Mouse (Mus musculus) CH12.LX (cell line): ENCODE data around the gene Gtf2h1. TPM values are rescaled to one million over a fixed set of nuclear protein-coding genes. Genes with fewer than 3 reads are reported as not detected.

ENCODE experiments used
- DNase-seq: peaks from one replicate; pipeline ENCODE4 v3.0.0-alpha.2; 2013; ENCODE audit errors: extremely low read depth
- H3K27ac ChIP-seq: 2 replicates; pipeline ENCODE4 v1.5.1; 2012; ENCODE audit warnings: low read depth, mild to moderate bottlenecking, control low read depth, moderate library complexity; ENCODE audit not compliant: insufficient read depth
- H3K27me3 ChIP-seq: replicated peaks from 2 replicates; pipeline ENCODE3; 2012; ENCODE audit warnings: inconsistent platforms
- H3K36me3 ChIP-seq, 2 experiments: replicated peaks in 1 of 2; 2 replicates each; pipeline versions ENCODE3 to v1.6.1; 2012; ENCODE audit warnings: inconsistent platforms in 1 of 2, low read length in 1 of 2, mild to moderate bottlenecking in 1 of 2, mixed read lengths in 1 of 2, moderate library complexity in 1 of 2; ENCODE audit not compliant: control insufficient read depth in 1 of 2, insufficient read depth in 1 of 2
- H3K4me1 ChIP-seq, 2 experiments: 2 replicates each; pipeline ENCODE4 v1.6.1; 2012; ENCODE audit warnings: inconsistent platforms in 1 of 2, moderate library complexity in 1 of 2; ENCODE audit not compliant: insufficient read depth in 2 of 2, control insufficient read depth in 1 of 2
- H3K4me2 ChIP-seq: 2 replicates; pipeline ENCODE4 v1.6.1; 2012; ENCODE audit warnings: low read depth, mild to moderate bottlenecking, control low read depth; ENCODE audit not compliant: poor library complexity, insufficient read depth, severe bottlenecking
- H3K4me3 ChIP-seq, 3 experiments: fragments of 150-350 bp in 1 of 3; sonication (generic) in 1 of 3; replicated peaks in 1 of 3; 2 replicates each; pipeline versions ENCODE3 to v1.5.1; 2011 to 2012; ENCODE audit warnings: low read depth in 2 of 3, low read length in 2 of 3, mild to moderate bottlenecking in 2 of 3, moderate library complexity in 2 of 3, control low read depth in 1 of 3, improper control_type of control experiment in 1 of 3, inconsistent platforms in 1 of 3, mixed read lengths in 1 of 3; ENCODE audit not compliant: poor library complexity in 1 of 3
- H3K79me2 ChIP-seq: replicated peaks from 2 replicates; pipeline ENCODE4 v1.6.1; 2012; ENCODE audit warnings: mild to moderate bottlenecking, moderate library complexity; ENCODE audit not compliant: control insufficient read depth, poor library complexity, insufficient read depth, severe bottlenecking; ENCODE audit errors: extremely low read depth
- H3K9ac ChIP-seq: 2 replicates; pipeline ENCODE4 v1.6.1; 2012; ENCODE audit warnings: low read depth, mild to moderate bottlenecking, control low read depth, moderate library complexity; ENCODE audit not compliant: insufficient read depth
- H3K9me3 ChIP-seq: replicated peaks from 2 replicates; pipeline ENCODE3; 2012; ENCODE audit warnings: low read length, inconsistent platforms, mixed read lengths
- BHLHE40 ChIP-seq: IDR thresholded peaks from 2 replicates; pipeline ENCODE4 v1.6.1; 2011; ENCODE audit warnings: mild to moderate bottlenecking, low read depth, low read length, improper control_type of control experiment
- CHD1 ChIP-seq: IDR thresholded peaks from 2 replicates; pipeline ENCODE4 v1.6.1; 2012; ENCODE audit warnings: low read depth, low read length, improper control_type of control experiment, inconsistent platforms
- CTCF ChIP-seq, 2 experiments: IDR thresholded peaks in 1 of 2; conservative IDR thresholded peaks in 1 of 2; 2 replicates each; pipeline ENCODE4 v1.5.1; 2011 to 2012; ENCODE audit warnings: low read depth in 2 of 2, low read length in 2 of 2, improper control_type of control experiment in 1 of 2, inconsistent platforms in 1 of 2, mild to moderate bottlenecking in 1 of 2, moderate library complexity in 1 of 2
- EP300 ChIP-seq: IDR thresholded peaks from 2 replicates; pipeline ENCODE4 v1.6.1; 2011; ENCODE audit warnings: low read length, improper control_type of control experiment
- GABPA ChIP-seq: IDR thresholded peaks from 2 replicates; pipeline ENCODE4 v1.6.1; 2012; ENCODE audit warnings: low read depth, low read length, improper control_type of control experiment, inconsistent platforms; ENCODE audit not compliant: insufficient replicate concordance
- IRF4 ChIP-seq: IDR thresholded peaks from 2 replicates; pipeline ENCODE4 v1.6.1; 2014; ENCODE audit warnings: low read depth, mild to moderate bottlenecking, inconsistent platforms, low read length, improper control_type of control experiment
- MAX ChIP-seq: IDR thresholded peaks from 2 replicates; pipeline ENCODE4 v1.6.1; 2011; ENCODE audit warnings: low read length, improper control_type of control experiment
- MAZ ChIP-seq: IDR thresholded peaks from 2 replicates; pipeline ENCODE4 v1.6.1; 2012; ENCODE audit warnings: low read depth, mild to moderate bottlenecking, inconsistent platforms, low read length, improper control_type of control experiment, moderate library complexity
- NRF1 ChIP-seq: IDR thresholded peaks from 2 replicates; pipeline ENCODE4 v1.6.1; 2014; ENCODE audit warnings: low read depth, mild to moderate bottlenecking, inconsistent platforms, low read length, improper control_type of control experiment, moderate library complexity
- PAX5 ChIP-seq: IDR thresholded peaks from 2 replicates; pipeline ENCODE4 v1.6.1; 2012; ENCODE audit warnings: low read length, inconsistent platforms, mixed read lengths
- POLR2A ChIP-seq: IDR thresholded peaks from 2 replicates; pipeline ENCODE4 v1.6.1; 2011; ENCODE audit warnings: low read depth, mild to moderate bottlenecking, improper control_type of control experiment, low read length
- SIN3A ChIP-seq: IDR thresholded peaks from 2 replicates; pipeline ENCODE4 v1.6.1; 2012; ENCODE audit warnings: low read length, improper control_type of control experiment, inconsistent platforms
- USF1 ChIP-seq: IDR thresholded peaks from 2 replicates; pipeline ENCODE4 v1.6.1; 2014; ENCODE audit warnings: low read depth, mild to moderate bottlenecking, inconsistent platforms, low read length, improper control_type of control experiment
- ZNF384 ChIP-seq: IDR thresholded peaks from 2 replicates; pipeline ENCODE4 v1.6.1; 2012; ENCODE audit warnings: low read depth, low read length, improper control_type of control experiment, inconsistent platforms
- dilution Hi-C: fragments of 300-500 bp; cut with MboI; formaldehyde crosslinking; loops from 2 replicates; pipeline ENCODE4 v1.14.3; 2020; ENCODE audit warnings: low sequenced_read_pairs; ENCODE audit not compliant: extremely low pct_unique_long_range_greater_than_20kb, extremely low pct_ligation_motif_present
- in situ Hi-C: fragments of 300-500 bp; cut with MboI; formaldehyde crosslinking; loops from 3 replicates; pipeline ENCODE4 v1.14.3; 2019; ENCODE audit warnings: low sequenced_read_pairs, low pct_ligation_motif_present, low pct_unique_long_range_greater_than_20kb, mixed read lengths
- polyA plus RNA-seq: library from polyadenylated mRNA; unstranded; fragments of >175 nt; gene quantifications from 2 replicates; pipeline ENCODE4 v1.2.1, GENCODE M21; 2012; ENCODE audit warnings: low read depth; ENCODE audit not compliant: insufficient read length
- total RNA-seq, 2 experiments: library from RNA; depleted of rRNA; stranded (reverse); fragments of 300-350 nt in 1 of 2; fragments of >200 nt in 1 of 2; gene quantifications; 2 replicates each; pipeline ENCODE4 v1.2.3; 2012 to 2014

Gtf2h1 gene
- total and polyA plus RNA-seq, 3 experiments = 79.2 to 172 (median 161) TPM

DNA sequence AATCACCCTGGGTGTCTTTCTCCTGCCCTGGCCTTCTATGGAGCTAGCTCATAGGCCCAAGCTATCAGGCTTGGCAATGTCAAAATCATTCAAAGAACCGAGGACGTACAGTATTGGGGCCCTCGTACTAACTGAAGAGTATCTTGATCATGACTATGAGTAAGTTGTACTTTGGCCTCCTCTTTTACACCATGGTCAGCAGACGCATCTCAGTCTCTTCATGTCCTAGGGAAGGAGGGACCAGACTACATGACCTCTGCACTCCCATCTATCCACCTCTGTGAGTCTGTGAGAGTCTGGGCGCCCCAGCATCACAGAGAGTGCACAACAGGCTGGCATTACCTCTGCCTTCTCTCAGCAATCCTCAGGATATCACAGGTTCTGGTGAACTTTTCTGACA, 33.3 kb upstream of the Gtf2h1 start:
- Histone ChIP-seq H3K9me3 (no peaks in the 10 kb centered on the region), H3K27ac (no peak overlapping the region), H3K79me2 (no peaks in the 10 kb centered on the region), H3K9ac (no peak overlapping the region), H3K4me1 (no peaks in the 10 kb centered on the region), H3K4me2 (no peak overlapping the region), H3K36me3 (peaks cover 41 to 83% of the 10 kb centered on the region in 2 experiments), H3K27me3 (no peaks in the 10 kb centered on the region), H3K4me3 (no peak overlapping the region)
- in situ Hi-C loops = no loop called here
- dilution Hi-C loops = no loop called here
- TF ChIP-seq PAX5 = no peak
- no peak for TF ChIP-seq POLR2A
- TF ChIP-seq IRF4 = no peak
- no peak for DNase-seq

DNA sequence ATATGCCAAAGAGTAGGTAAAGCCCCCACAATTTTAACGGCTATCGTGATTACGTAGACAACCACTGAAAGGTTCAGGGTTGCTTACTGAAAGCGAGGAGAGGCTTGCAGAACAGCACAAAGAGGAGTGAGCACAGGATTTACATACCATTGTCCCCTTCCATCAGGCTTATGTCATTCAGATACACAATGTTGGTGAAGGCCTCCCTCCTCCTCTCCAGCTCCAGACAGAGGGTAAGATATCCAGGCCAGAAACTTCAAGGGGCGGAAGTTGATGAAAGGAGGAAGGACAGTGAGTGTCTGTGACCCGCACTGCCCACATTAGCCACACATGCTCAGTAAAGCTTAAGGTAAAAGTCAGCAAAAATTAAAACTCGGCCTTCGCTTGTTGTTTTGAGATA, 31.2 kb upstream of the Gtf2h1 start:
- H3K4me1 ChIP-seq = no peaks in the 10 kb centered on the region
- no peak overlapping the region for H3K27ac ChIP-seq
- no peak overlapping the region for H3K4me3 ChIP-seq
- no peaks in the 10 kb centered on the region for H3K27me3 ChIP-seq
- no peaks in the 10 kb centered on the region for H3K9me3 ChIP-seq
- in situ Hi-C loops = loop anchor here (5.0 kb wide), 1 partner anchor 52 kb away; the partner anchor contains the start of gene Saal1
- DNase-seq = no peak
- no peak overlapping the region for H3K9ac ChIP-seq
- H3K36me3 ChIP-seq = peaks cover 56 to 88% of the 10 kb centered on the region in 2 experiments
- no peaks in the 10 kb centered on the region for H3K79me2 ChIP-seq
- TF ChIP-seq EP300 (no peak), NRF1 (no peak), SIN3A (no peak), GABPA (no peak), ZNF384 (no peak), MAZ (no peak), CTCF (conservative IDR thresholded peaks at IDR 0.05 in 1 of 2, IDR thresholded peaks at IDR 0.05 in 1 of 2; ENCODE audit: low read depth in 2 of 2, low read length in 2 of 2) (no peak), CHD1 (no peak)
- dilution Hi-C loops = no loop called here
- no peak overlapping the region for H3K4me2 ChIP-seq

DNA sequence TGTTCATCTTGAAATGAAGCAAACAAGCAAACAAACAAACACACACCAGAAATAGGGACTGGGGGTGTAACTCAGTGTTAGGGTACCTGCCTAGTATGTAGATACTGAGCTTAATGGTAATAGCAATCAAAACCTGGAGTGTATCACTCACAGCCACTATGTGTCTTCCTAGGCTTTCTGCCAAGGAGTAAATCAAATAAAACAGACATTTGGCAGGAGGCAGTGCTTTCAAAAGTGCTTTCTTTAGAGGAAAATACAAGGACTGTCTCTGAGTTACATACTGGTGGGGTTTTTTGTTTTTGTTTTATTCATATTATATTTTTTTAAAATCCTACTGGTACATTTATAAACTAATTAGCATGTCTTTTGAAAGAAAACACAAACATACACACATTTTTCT, 28.5 kb upstream of the Gtf2h1 start:
- H3K36me3 ChIP-seq = peaks cover 49 to 87% of the 10 kb centered on the region in 2 experiments
- no peaks in the 10 kb centered on the region for H3K79me2 ChIP-seq
- no peak overlapping the region for H3K4me3 ChIP-seq
- DNase-seq = no peak
- in situ Hi-C loops = loop anchor here (5.0 kb wide), 1 partner anchor 55 kb away; the partner anchor contains the start of gene Saal1
- H3K27me3 ChIP-seq = no peaks in the 10 kb centered on the region
- dilution Hi-C loops = no loop called here
- H3K4me1 ChIP-seq = no peaks in the 10 kb centered on the region
- H3K4me2 ChIP-seq = no peak overlapping the region
- TF ChIP-seq USF1 (no peak), BHLHE40 (no peak), MAX (no peak)
- H3K27ac ChIP-seq = no peak overlapping the region
- H3K9me3 ChIP-seq = no peaks in the 10 kb centered on the region
- H3K9ac ChIP-seq = no peak overlapping the region
